Mouse (Mus musculus) olfactory bulb, adult 2 months (tissue): ENCODE data around the gene Dag1. TPM values are rescaled to one million over a fixed set of nuclear protein-coding genes. Genes with fewer than 3 reads are reported as not detected.

Experiments
- H3K27ac ChIP-seq: fragments of 200-500 bp; 2 replicates; pipeline ENCODE4 v1.5.1; 2012; ENCODE audit warnings: low read depth, low read length; ENCODE audit not compliant: insufficient read depth
- H3K4me1 ChIP-seq: fragments of 200-500 bp; 2 replicates; pipeline ENCODE4 v1.6.1; 2012; ENCODE audit warnings: low read length; ENCODE audit not compliant: control insufficient read depth, insufficient read depth
- H3K4me3 ChIP-seq: fragments of 200-500 bp; 2 replicates; pipeline ENCODE4 v1.5.1; 2012; ENCODE audit warnings: mild to moderate bottlenecking, low read depth, low read length, moderate library complexity; ENCODE audit not compliant: insufficient read depth
- CTCF ChIP-seq: fragments of 200-500 bp; IDR thresholded peaks from 2 replicates; pipeline ENCODE4 v1.5.1; 2012; ENCODE audit warnings: low read depth, mild to moderate bottlenecking, low read length, moderate library complexity; ENCODE audit not compliant: insufficient read depth
- POLR2A ChIP-seq: fragments of 200-500 bp; IDR thresholded peaks from 2 replicates; pipeline ENCODE4 v1.6.1; 2012; ENCODE audit warnings: mild to moderate bottlenecking, low read depth, low read length, moderate library complexity; ENCODE audit not compliant: insufficient read depth
- WGBS: fragments of 180-500 bp; shearing (Covaris S2); methylation state at CpG from one replicate; pipeline ENCODE4 v1.1.7; 2018; 5-methylcytosine and 5-hydroxymethylcytosine counted together
- polyA plus RNA-seq: library from polyadenylated mRNA; stranded (reverse); fragments of >200 nt; gene quantifications from 2 replicates; pipeline ENCODE4 v1.2.4, GENCODE M21; 2012; ENCODE audit warnings: low replicate concordance; ENCODE audit not compliant: missing spikeins, insufficient read depth, insufficient read length

The Dag1 gene
- polyA plus RNA-seq: not detected in 2 replicates

GRCm38 (mm10) chr9:108263690-108264190 is at the start of gene Dag1:
Gene Dag1 (minus strand): TSS chr9:108263958.
- no peak for TF ChIP-seq CTCF
- TF ChIP-seq POLR2A: peak; percentile 54; the same call in 1 of the 2 replicates
- WGBS: under 1% methylated on average over 71 of the region's 71 CpGs

GRCm38 (mm10) chr9:108308141-108308540 is 44.4 kb upstream of the Dag1 start:
- TF ChIP-seq CTCF: no peak
- no peak for TF ChIP-seq POLR2A
- Histone ChIP-seq H3K4me1 (peaks cover 2% of the 10 kb centered on the region; the same call in 1 of the 2 replicates), H3K27ac (no peak overlapping the region), H3K4me3 (no peak overlapping the region)
- WGBS: 18% methylated on average over 2 of the region's 2 CpGs

More at GRCm38 (mm10) chr9:108263690-108264190, at the start of gene Dag1:
- H3K4me3 ChIP-seq: peak within 1 kb of the TSS; percentile 81
- H3K27ac ChIP-seq: peak within 1 kb of the TSS; percentile 47
- H3K4me1 ChIP-seq: peaks cover 8% of the 10 kb centered on the region; the same call in 1 of the 2 replicates

GRCm38 (mm10) chr9:108307021-108307807 is 43.5 kb upstream of the Dag1 start:
- Histone ChIP-seq H3K4me3 (peak overlapping the region; percentile 97), H3K27ac (0 out of 2 replicates have a peak overlapping the region, but pooled peaks have one; percentile 46), H3K4me1 (peaks cover 2% of the 10 kb centered on the region; the same call in 1 of the 2 replicates)
- no peak for TF ChIP-seq POLR2A
- TF ChIP-seq CTCF: no peak
- 3% methylated on average over 12 of the region's 12 CpGs for WGBS

GRCm38 (mm10) chr9:108306571-108306980 is 42.8 kb upstream of the Dag1 start:
- 1% methylated on average over 51 of the region's 51 CpGs for WGBS
- TF ChIP-seq CTCF: no peak
- no peak for TF ChIP-seq POLR2A
- peak overlapping the region; percentile 97 for H3K4me3 ChIP-seq
- peak overlapping the region; percentile 97 for H3K27ac ChIP-seq
- H3K4me1 ChIP-seq: peaks cover 2% of the 10 kb centered on the region; the same call in 1 of the 2 replicates

GRCm38 (mm10) chr9:108305629-108306520 is 42.1 kb upstream of the Dag1 start, which contains the start of the genes Rhoa and Tcta:
Gene Rhoa (plus strand): TSS chr9:108306129.
Gene Tcta (minus strand): TSS chr9:108306160.
- TF ChIP-seq POLR2A: peak; percentile 88
- TF ChIP-seq CTCF: 0 out of 2 replicates have a peak, but pooled peaks have one; percentile 12
- Histone ChIP-seq H3K27ac (peak within 1 kb of the TSS; percentile 97), H3K4me3 (peak within 1 kb of the TSS; percentile 97), H3K4me1 (peaks cover 2% of the 10 kb centered on the region; the same call in 1 of the 2 replicates)
- WGBS: under 1% methylated on average over 80 of the region's 81 CpGs

- Histone ChIP-seq H3K4me1 (peaks cover 2% of the 10 kb centered on the region; the same call in 1 of the 2 replicates), H3K4me3 (peak overlapping the region; percentile 59), H3K27ac (peak overlapping the region; percentile 34; the same call in 1 of the 2 replicates)
- no peak for TF ChIP-seq POLR2A
- no peak for TF ChIP-seq CTCF
- WGBS: 0% methylated on average over 1 of the region's 1 CpGs
These were observed 41.4 kb upstream of the Dag1 start for GRCm38 (mm10) chr9:108305170-108305569.

- peaks cover 2% of the 10 kb centered on the region; the same call in 1 of the 2 replicates for H3K4me1 ChIP-seq
- TF ChIP-seq POLR2A (no peak), CTCF (no peak)
- no peak overlapping the region for H3K27ac ChIP-seq
- H3K4me3 ChIP-seq: no peak overlapping the region
- 76% methylated on average over 4 of the region's 4 CpGs for WGBS
These were observed 41.0 kb upstream of the Dag1 start for GRCm38 (mm10) chr9:108304716-108305115.

- 90% methylated on average over 3 of the region's 3 CpGs for WGBS
- Histone ChIP-seq H3K4me3 (no peak overlapping the region), H3K27ac (no peak overlapping the region), H3K4me1 (peaks cover 5% of the 10 kb centered on the region; the same call in 1 of the 2 replicates)
- TF ChIP-seq CTCF (no peak), POLR2A (no peak)
These were observed 38.1 kb upstream of the Dag1 start for GRCm38 (mm10) chr9:108301853-108302252.
